Mouse (Mus musculus): ENCODE results near the gene Tia1.

GRCm38 (mm10) chr6:86480189-86480831 is 76.3 kb downstream of the Tia1 start:
- no peak for TF ChIP-seq POLR2A (IDR thresholded peaks at IDR 0.05; ENCODE audit: borderline replicate concordance, extremely low read depth, insufficient read depth, insufficient read length, poor library complexity, severe bottlenecking)
- TF ChIP-seq CTCF (IDR thresholded peaks at IDR 0.05; ENCODE audit: borderline replicate concordance, extremely low read depth, insufficient read depth, insufficient read length), result no peak

Data from brain, embryonic 14.5 days (tissue).